Mouse (Mus musculus): ENCODE measurements around the gene Prrc2b. TPM values are rescaled to one million over a fixed set of nuclear protein-coding genes. Genes with fewer than 3 reads are reported as not detected.

Prrc2b gene
- polyA plus RNA-seq, 1 experiment from 2014 or later, result 20.8 TPM

- Histone ChIP-seq H3K27ac (no peak overlapping the region), H3K27me3 (replicated peaks) (no peaks in the 10 kb centered on the region), H3K9ac (no peak overlapping the region), H3K9me3 (replicated peaks) (no peaks in the 10 kb centered on the region), H3K4me3 (no peak overlapping the region), H3K4me2 (no peak overlapping the region), H3K36me3 (peaks cover 100% of the 10 kb centered on the region), H3K4me1 (no peaks in the 10 kb centered on the region)
- ATAC-seq, result no peak
- WGBS (ENCODE audit: insufficient replicate concordance), result 66% methylated on average over 4 of the region's 4 CpGs
Measured at GRCm38 (mm10) chr2:32246741-32247140, 95.9 kb downstream of the Prrc2b start.

- no peak for ATAC-seq
- 73% methylated on average over 10 of the region's 10 CpGs for WGBS (ENCODE audit: insufficient replicate concordance)
Measured at GRCm38 (mm10) chr2:32248377-32249361, 97.8 kb downstream of the Prrc2b start.

GRCm38 (mm10) chr2:32251791-32252527 is 101.1 kb downstream of the Prrc2b start:
- Histone ChIP-seq H3K4me3 (no peak overlapping the region), H3K4me1 (no peaks in the 10 kb centered on the region), H3K36me3 (peaks cover 97% of the 10 kb centered on the region), H3K27ac (no peak overlapping the region), H3K4me2 (no peak overlapping the region), H3K9me3 (replicated peaks) (no peaks in the 10 kb centered on the region), H3K27me3 (replicated peaks) (no peaks in the 10 kb centered on the region), H3K9ac (no peak overlapping the region)
- 82% methylated on average over 12 of the region's 12 CpGs for WGBS (ENCODE audit: insufficient replicate concordance)
- no peak for ATAC-seq

More at GRCm38 (mm10) chr2:32248377-32249361, 97.8 kb downstream of the Prrc2b start:
- Histone ChIP-seq H3K36me3 (peaks cover 100% of the 10 kb centered on the region), H3K9ac (no peak overlapping the region), H3K27ac (no peak overlapping the region), H3K9me3 (replicated peaks) (no peaks in the 10 kb centered on the region), H3K4me1 (no peaks in the 10 kb centered on the region), H3K27me3 (replicated peaks) (no peaks in the 10 kb centered on the region), H3K4me2 (no peak overlapping the region), H3K4me3 (no peak overlapping the region)

DNA sequence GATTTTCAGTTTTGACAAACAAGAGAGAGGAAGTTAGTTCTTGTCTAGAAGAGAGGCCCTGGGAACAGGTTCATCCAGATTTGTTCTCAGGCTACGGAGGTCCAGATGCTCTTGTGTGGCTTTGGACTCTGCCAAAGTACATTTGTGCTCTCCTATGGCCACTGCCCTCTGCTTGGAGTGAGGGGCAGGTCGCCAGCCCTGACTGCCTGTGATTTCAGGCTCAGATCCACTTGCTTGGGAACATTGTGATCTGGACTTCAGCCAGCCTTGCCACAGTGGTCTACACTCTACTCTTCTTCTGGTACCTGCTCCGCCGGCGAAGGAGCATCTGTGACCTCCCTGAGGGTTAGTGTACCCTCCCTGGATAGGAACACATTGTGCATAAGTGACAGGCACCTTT is 101.8 kb downstream of the Prrc2b start:
- Histone ChIP-seq H3K36me3 (peaks cover 97% of the 10 kb centered on the region), H3K27ac (no peak overlapping the region), H3K4me2 (no peak overlapping the region), H3K4me1 (no peaks in the 10 kb centered on the region), H3K9me3 (replicated peaks) (no peaks in the 10 kb centered on the region), H3K9ac (no peak overlapping the region), H3K27me3 (replicated peaks) (no peaks in the 10 kb centered on the region), H3K4me3 (no peak overlapping the region)
- no peak for ATAC-seq
- WGBS (ENCODE audit: insufficient replicate concordance), result 86% methylated on average over 5 of the region's 5 CpGs

- Histone ChIP-seq H3K4me3 (no peak overlapping the region), H3K27me3 (replicated peaks) (no peaks in the 10 kb centered on the region), H3K4me2 (no peak overlapping the region), H3K9me3 (replicated peaks) (no peaks in the 10 kb centered on the region), H3K9ac (no peak overlapping the region), H3K36me3 (peaks cover 97% of the 10 kb centered on the region), H3K4me1 (peaks cover 2% of the 10 kb centered on the region), H3K27ac (no peak overlapping the region)
- ATAC-seq, result no peak
- WGBS (ENCODE audit: insufficient replicate concordance), result 92% methylated on average over 1 of the region's 1 CpGs
Measured at GRCm38 (mm10) chr2:32253352-32253751, 102.5 kb downstream of the Prrc2b start.

- H3K4me3 ChIP-seq, result no peak overlapping the region
- H3K9ac ChIP-seq, result no peak overlapping the region
- H3K4me1 ChIP-seq, result peaks cover 13% of the 10 kb centered on the region
- 75% methylated on average over 5 of the region's 5 CpGs for WGBS (ENCODE audit: insufficient replicate concordance)
- no peaks in the 10 kb centered on the region for H3K27me3 ChIP-seq (replicated peaks)
- no peak for ATAC-seq
- H3K4me2 ChIP-seq, result no peak overlapping the region
- no peak overlapping the region for H3K27ac ChIP-seq
- peaks cover 85% of the 10 kb centered on the region for H3K36me3 ChIP-seq
- no peaks in the 10 kb centered on the region for H3K9me3 ChIP-seq (replicated peaks)
Measured at GRCm38 (mm10) chr2:32254563-32254962, 103.7 kb downstream of the Prrc2b start.

- H3K9me3 ChIP-seq (replicated peaks), result no peaks in the 10 kb centered on the region
- ATAC-seq, result no peak
- H3K4me3 ChIP-seq, result no peak overlapping the region
- H3K27me3 ChIP-seq (replicated peaks), result no peaks in the 10 kb centered on the region
- 78% methylated on average over 11 of the region's 11 CpGs for WGBS (ENCODE audit: insufficient replicate concordance)
- no peak overlapping the region for H3K9ac ChIP-seq
- peaks cover 20% of the 10 kb centered on the region for H3K4me1 ChIP-seq
- H3K27ac ChIP-seq, result no peak overlapping the region
- no peak overlapping the region for H3K4me2 ChIP-seq
- H3K36me3 ChIP-seq, result peaks cover 68% of the 10 kb centered on the region
Measured at GRCm38 (mm10) chr2:32256273-32256672, 105.4 kb downstream of the Prrc2b start.

- 0 out of 2 replicates have a peak, but pooled peaks have one; percentile 7 for ATAC-seq
- H3K36me3 ChIP-seq, result peaks cover 41% of the 10 kb centered on the region
- peaks cover 20% of the 10 kb centered on the region for H3K4me1 ChIP-seq
- peak overlapping the region; percentile 80 for H3K27ac ChIP-seq
- WGBS (ENCODE audit: insufficient replicate concordance), result 52% methylated on average over 6 of the region's 6 CpGs
- H3K4me2 ChIP-seq, result peak overlapping the region; percentile 92
- peak overlapping the region; percentile 91 for H3K4me3 ChIP-seq
- no peaks in the 10 kb centered on the region for H3K9me3 ChIP-seq (replicated peaks)
- peak overlapping the region; percentile 93 for H3K9ac ChIP-seq
- H3K27me3 ChIP-seq (replicated peaks), result no peaks in the 10 kb centered on the region
Measured at GRCm38 (mm10) chr2:32258887-32259533, 108.1 kb downstream of the Prrc2b start.

DNA sequence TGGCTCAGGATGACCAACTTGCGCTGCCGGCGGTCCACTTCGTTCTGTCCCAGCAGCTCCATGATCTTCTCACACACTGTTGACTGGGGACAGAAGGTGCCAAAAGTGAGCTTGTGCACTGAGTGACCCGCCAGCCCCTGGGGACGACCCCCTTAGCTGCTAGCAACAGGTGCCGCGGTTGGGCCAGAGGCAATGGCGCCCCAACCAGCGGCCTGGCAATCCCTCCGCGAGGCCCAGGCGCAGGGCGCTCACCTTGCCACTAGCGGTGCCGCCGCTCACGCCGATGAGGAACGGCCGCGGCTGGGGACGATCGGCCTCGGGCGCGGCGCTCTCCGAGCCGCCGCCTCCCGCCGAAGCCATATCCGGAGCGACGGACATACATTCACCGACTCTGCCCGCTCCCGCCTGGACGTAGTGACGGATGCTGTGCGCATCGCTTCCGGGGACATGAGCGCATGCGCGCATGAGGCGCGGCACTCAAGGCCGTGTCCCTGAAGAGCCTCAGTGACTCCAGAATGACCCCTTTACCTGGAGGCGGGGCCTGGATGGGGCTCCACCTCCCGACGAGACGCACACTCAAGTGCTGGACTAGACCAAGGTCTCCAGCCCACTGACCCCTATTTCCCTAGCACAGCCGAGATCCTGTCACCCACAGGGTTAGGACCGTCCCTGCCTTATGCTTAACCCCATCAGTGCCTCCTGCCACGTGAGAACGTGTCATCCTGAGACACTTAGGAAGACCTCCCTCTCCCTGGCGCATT is 109.0 kb downstream of the Prrc2b start, which contains the start of gene Uck1:
Gene Uck1 (minus strand): TSS at position 503 of the 761 bp plus-strand sequence.
- peak within 1 kb of the TSS; percentile 80 for H3K27ac ChIP-seq

DNA sequence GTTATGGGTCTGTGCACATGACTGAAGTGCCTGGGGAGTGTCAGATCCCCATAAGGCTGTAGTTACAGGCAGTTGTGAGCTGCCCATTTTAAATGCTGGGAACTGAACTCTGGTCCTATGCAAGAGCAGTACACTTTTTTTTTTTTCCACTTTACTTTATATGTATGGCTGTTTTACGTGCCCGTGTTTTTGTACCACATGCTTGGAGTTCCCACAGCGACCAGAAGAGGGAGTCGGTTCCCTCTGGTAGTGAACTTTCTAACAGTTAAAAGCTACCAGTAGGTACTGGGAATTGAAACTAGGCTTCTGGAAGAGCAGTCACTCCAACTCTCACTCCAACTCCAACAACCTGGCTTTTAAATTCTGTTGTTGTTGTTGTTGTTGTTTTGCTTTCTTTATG is 109.8 kb downstream of the Prrc2b start:
- 21% methylated on average over 4 of the region's 4 CpGs for WGBS (ENCODE audit: insufficient replicate concordance)
- Histone ChIP-seq H3K36me3 (peaks cover 28% of the 10 kb centered on the region), H3K4me2 (peak overlapping the region; percentile 92), H3K9ac (peak overlapping the region; percentile 93; the same call in 1 of the 2 replicates), H3K4me3 (peak overlapping the region; percentile 91; the same call in 1 of the 2 replicates), H3K27ac (peak overlapping the region; percentile 80), H3K27me3 (replicated peaks) (no peaks in the 10 kb centered on the region), H3K4me1 (peaks cover 20% of the 10 kb centered on the region), H3K9me3 (replicated peaks) (no peaks in the 10 kb centered on the region)
- no peak for ATAC-seq

More for the DNA sequence above, 109.0 kb downstream of the Prrc2b start, which contains the start of gene Uck1:
- Histone ChIP-seq H3K9ac (peak within 1 kb of the TSS; percentile 93), H3K4me2 (peak within 1 kb of the TSS; percentile 92), H3K27me3 (replicated peaks) (no peaks in the 10 kb centered on the region), H3K4me3 (peak within 1 kb of the TSS; percentile 91), H3K36me3 (peaks cover 32% of the 10 kb centered on the region), H3K4me1 (peaks cover 20% of the 10 kb centered on the region), H3K9me3 (replicated peaks) (no peaks in the 10 kb centered on the region)
- ATAC-seq, result peak; percentile 95
- 1% methylated on average over 59 of the region's 59 CpGs for WGBS (ENCODE audit: insufficient replicate concordance)

DNA sequence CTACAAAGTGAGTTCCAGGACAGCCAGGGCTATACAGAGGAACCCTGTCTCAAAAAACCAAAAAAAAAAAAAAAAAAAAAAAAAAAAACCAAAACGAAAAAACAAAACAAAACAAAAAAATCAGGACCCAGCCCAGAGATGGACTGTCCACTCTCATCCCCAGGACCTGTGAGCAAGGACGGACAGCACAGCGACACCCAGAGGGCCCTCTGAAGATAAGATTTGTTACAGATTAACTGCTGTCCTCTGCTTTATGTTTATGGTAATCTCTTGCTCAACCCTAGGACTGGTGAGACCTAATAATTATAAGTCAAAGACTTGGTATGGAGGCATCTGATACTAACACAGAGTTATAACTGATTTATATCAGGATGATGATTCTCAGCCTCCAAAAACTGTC is 124.9 kb downstream of the Prrc2b start:
- H3K4me2 ChIP-seq, result no peak overlapping the region
- H3K9me3 ChIP-seq (replicated peaks), result no peaks in the 10 kb centered on the region
- ATAC-seq, result no peak
- H3K9ac ChIP-seq, result no peak overlapping the region
- 57% methylated on average over 3 of the region's 3 CpGs for WGBS (ENCODE audit: insufficient replicate concordance)
- no peaks in the 10 kb centered on the region for H3K4me1 ChIP-seq
- no peaks in the 10 kb centered on the region for H3K27me3 ChIP-seq (replicated peaks)
- no peak overlapping the region for H3K4me3 ChIP-seq
- peaks cover 41% of the 10 kb centered on the region for H3K36me3 ChIP-seq
- H3K27ac ChIP-seq, result no peak overlapping the region

Measured in liver, embryonic 12.5 days (tissue).